In genomic region chr1:88348496-88349005, GRCm38 (mm10) we compare ENCODE assay signal across 10 mouse cellular contexts. TPM values are rescaled to one million over a fixed set of nuclear protein-coding genes. Genes with fewer than 3 reads are reported as not detected.
"Had no signal": no experiment of that assay in that cellular context is flagged by ENCODE, and none has a peak within 500 bp of the region (broad histone marks: within the 10 kb centered on the region; RNA-seq: fewer than 3 reads in every experiment).

No protein-coding gene starts in this region.

- DNase-seq: lung, adult 2 months; lung, postnatal 36 days; right cerebral cortex, postnatal 14 days; thymus, adult 18-20 months; thymus, postnatal 14 days had no signal

RNA-seq across cellular contexts. Expression of gene Spp2, which starts 58.2 kb away (rescaled TPM):
- total RNA-seq: layer of hippocampus, postnatal 14 days; left cerebral cortex, postnatal 14 days; megakaryocyte progenitor cell, adult 5-6 weeks had no signal
- polyA plus RNA-seq: limb, embryonic 10.5 days; lung, postnatal 0 days had no signal
